Mouse (Mus musculus) liver, adult 2 months (tissue): ENCODE measurements around the gene Ankrd11.

ENCODE experiments used
- CTCF ChIP-seq: fragments of 200-500 bp; IDR thresholded peaks from 2 replicates; pipeline ENCODE4 v1.5.1; 2011; ENCODE audit warnings: low read depth, low read length, control low read depth
- POLR2A ChIP-seq: fragments of 200-500 bp; IDR thresholded peaks from 2 replicates; pipeline ENCODE4 v1.6.1; 2011; ENCODE audit warnings: low read length, control low read depth; ENCODE audit not compliant: insufficient read depth; ENCODE audit errors: extremely low read depth

DNA sequence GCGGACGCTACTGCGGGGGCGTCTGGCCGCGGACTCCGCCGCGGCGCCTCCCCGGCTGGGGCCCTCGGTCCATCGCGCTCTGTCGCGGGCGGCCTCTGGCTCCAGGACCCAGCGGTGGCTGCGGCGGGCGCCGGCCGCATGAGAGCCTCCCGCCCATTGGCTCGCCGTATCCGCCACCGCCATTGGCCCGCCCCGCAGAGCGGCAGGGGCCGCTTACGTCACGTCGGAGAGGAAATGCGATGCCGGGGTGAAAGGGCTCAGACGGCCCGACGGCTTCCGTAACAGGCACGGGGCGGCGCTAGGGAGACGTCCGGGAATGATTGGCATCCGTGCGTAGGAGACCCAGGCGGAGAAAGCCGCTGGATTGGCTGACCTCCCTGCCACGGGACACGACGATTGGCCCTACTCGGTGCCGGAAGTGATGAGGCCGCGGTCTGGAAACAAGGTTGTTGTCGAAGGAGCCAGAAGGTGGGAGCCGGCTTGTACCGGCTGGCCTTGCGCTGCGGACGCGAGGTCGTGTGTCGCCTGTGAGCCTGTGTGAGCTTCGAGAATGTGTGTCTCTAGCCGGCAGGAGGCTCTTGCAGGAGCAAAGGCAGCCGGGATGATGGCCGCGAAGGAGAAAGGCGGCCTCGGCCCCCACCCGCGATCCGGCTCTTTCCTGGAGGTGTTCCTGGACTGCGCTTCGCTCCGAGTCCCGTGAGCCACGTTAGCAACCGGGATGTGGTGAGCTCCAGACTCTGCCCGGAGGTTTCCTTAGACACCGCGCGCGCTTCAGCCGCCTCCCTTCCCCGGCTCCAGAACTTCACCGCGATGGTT, at the start of gene Ankrd11:
- peak; percentile 99 for TF ChIP-seq POLR2A
- no peak for TF ChIP-seq CTCF
